Mouse (Mus musculus) gastrocnemius, postnatal 25 days (tissue): ENCODE results near the gene Ptges3l. TPM values are rescaled to one million over a fixed set of nuclear protein-coding genes. Genes with fewer than 3 reads are reported as not detected.
"Not testable (repeated sequence)": the region's sequence is repeated elsewhere in the genome, so short reads cannot be mapped to it uniquely, and the experiment has no call there.

Source experiments
- DNase-seq: peaks from one replicate; pipeline ENCODE4 v3.0.0; 2022
- microRNA-seq, 2 experiments: library from miRNA; unstranded; fragments of <30 nt; microRNA quantifications; one replicate each; pipeline ENCODE4 v1.2.0; 2021; ENCODE audit warnings: borderline replicate concordance in 2 of 2
- total RNA-seq, 2 experiments: library from RNA; stranded (reverse); gene quantifications; 1 replicate in 1 of 2; 2 replicates in 1 of 2; pipeline ENCODE4 v1.2.3; 2021

Ptges3l gene
- total RNA-seq, 2 experiments from 2014 or later, result 106 to 110 TPM

DNA sequence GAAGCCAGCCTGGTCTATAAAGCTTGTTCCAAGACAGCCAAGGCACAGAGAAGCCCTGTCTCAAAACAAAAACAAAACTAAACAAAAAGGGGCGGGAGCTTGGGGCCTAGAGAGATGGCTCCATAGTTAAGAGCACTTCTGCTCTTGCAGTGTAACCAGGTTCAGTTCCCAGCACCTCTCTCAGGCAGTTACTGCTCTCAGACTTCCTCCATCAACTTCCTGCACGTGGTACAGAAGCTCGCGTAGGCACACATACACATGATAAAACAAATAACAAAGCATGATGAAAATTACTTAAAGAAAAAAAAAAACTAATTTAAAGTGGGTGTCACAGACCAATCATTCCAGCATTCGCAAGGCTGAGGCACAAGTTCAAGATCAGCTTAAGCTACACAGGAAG, 5.0 kb downstream of the Ptges3l start:
- DNase-seq, result no peak

DNA sequence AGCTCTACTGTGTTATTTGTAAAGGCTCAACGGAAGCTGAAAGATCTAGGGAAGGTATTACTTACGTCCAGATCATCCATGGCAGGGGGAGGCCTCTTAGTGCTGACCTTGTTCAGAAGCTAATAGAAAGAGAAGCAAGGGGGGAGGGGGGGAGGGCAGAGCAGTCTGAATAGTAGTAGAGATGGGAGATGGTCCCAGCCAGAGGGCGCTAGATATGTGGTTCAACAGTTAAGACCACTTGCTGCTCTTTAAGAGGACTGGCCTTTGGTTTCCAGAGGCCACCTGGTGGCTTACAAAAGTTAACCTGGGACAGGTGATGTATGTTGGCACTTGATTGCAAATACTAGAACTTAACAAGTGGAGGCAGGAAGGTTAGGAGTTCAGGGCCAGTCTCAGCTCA, 5.5 kb downstream of the Ptges3l start:
- DNase-seq, result no peak

DNA sequence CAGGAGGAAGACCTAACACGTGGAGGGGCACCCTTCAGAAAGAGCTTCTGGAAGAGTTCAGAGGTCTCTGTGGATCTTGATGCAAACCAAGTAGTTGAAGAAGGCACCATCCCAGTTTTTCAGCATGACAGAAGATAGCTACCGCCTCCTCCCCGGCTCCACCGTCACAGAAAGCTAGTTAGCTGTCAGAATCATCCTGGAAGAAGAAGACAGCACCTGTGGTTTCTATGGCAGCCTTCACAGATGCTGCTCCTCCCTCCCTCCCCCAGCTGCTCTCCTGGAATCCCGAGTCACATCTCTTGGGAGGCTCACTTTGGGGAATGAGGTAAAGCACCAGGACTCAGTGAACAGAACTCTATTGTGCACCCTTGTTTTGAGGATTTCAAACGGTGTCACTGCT, 6.1 kb downstream of the Ptges3l start:
- DNase-seq, result no peak

DNA sequence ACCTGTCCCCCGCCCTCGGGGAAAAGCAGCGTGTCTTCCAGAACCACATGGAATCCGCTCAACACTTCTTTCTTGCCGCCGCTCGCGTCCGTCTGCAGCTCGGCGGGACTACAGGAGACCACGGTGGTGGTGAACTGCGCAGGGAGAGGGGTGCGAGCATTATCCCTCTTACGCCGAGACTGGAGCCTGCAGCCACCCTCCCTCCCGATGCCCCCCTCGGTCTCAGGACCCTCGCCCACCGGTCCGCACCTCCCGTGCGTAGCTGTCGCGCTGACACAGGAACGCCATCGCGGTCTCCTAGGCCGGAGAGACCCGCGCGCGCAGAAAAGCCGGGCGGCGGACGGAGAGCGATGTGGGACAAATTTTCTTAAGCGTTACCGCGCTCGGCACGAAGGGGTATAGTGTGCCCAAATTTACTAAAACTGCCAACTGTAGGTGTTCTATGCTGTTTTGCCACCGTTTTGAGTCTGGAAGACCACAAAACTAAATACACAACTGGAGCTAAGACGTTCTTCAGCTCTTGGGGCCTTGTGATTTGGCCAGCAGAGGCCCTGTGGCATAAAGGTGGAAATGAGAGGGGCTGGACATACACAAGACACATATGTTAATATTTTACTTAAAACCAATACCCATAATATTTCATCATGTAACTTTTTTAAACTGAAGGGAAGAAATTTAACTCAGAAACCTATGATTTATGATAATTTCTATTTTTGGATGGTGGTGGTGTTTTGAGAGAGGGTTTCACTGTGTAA, 7.9 kb downstream of the Ptges3l start, which contains the start of gene Aarsd1:
Aarsd1 (minus strand) TSS at position 515 of the 755 bp plus-strand sequence.
- peak; percentile 85 for DNase-seq

DNA sequence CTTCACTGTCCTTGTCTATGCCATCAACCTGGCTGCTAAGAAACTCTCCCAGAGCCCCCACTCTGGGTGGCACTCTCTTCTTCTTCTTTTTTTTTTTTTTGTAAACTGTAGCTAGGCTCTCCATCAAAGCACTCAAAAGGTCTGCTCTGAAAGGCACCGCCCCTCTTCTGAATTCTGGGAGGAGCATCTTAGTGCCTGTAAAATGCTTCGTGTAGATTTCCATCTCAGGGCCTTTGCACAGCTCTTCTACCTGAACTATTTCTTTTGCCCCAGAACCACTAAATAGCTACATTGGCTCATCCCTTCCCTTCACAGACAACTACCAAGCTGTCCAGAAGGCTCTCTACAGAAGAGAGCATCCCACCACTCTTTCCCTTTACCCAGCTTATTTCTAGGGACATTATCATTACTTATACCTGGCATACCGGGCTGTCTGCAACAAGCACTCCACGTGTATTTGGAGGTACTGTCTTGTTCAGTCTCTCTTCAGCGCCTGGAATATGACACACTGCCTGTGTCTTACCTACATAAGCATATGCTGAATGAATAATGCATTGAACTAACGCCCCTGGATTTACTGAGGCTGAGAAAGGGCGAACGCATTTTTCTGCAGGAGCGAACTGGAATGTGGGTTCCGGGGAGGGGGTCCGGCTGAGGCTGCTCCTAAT, 8.6 kb downstream of the Ptges3l start:
- no peak for DNase-seq

DNA sequence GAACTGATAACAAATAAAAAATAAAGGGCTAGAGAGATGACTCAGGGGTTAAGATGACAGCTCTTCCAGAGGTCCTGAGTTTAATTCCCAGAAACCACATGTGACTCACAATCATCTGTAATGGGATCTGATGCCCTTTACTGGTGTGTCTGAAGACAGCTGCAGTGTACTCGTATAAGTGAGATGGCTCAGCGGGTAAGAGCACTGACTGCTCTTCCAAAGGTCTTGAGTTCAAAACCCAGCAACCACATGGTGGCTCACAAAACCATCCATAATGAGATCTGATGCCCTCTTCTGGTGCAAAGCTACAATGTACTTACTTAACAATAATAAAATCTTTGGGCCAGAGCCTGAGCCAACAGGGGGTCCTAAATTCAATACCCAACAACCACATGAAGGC, 9.8 kb downstream of the Ptges3l start:
- no peak for DNase-seq

DNA sequence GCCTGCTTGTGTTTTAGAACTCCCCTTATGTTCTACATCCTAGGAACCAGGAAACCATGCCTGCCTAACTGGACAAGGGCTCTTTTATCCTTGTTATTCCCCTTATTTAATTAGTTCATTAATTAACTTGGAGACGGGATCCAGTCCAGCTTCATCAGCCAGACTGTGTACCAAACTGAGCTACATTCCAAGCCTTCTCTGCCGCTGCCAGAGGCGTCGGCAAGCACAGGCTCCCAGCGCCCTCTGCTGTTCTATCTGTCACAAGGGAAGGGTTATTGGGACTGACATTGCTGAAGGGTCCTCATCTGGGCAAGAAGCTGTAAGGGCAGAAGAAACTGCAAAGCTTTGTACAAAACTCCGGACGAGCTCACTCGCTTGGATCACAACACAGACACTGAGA, 30.0 kb downstream of the Ptges3l start:
- DNase-seq, result peak; percentile 41

DNA sequence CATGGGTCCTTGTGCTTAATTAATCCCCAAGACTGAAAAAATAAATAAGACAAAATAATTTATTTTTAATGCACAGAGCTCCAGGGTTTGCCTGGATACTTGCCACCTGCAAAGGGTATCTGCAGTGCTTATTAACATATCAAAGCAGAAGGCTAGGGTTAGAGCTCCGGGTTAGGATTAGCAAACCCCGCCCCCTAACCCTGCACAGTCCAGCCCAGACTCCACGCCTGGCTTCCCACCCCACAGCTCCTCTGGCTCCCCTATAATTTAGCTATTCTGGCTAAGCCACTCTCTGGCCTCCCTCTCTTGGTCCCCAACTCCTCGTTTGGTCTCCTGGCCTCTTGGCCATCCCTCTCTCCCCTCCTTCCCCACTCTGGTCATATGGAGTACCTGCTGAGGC, 43.3 kb downstream of the Ptges3l start:
- no peak for DNase-seq

DNA sequence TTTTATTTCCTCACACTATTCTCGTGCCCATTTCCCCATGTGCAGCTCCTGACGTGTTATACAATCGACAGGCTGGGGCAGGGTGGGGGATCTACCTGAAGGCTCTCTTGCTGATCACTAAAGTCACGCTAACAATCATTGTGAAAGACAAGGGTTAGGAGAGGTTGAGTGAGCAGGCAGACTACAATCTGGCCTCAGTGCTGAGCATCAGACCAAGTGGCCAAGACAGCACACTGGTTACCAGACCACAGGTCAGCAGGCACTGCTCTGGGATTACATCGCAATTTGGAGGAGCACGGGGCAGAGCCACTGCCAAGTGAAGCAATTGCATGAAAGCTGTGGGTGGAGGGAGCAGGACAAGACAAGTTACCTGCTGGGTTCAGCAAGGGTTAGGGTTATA, 46.2 kb downstream of the Ptges3l start:
- DNase-seq, result no peak

DNA sequence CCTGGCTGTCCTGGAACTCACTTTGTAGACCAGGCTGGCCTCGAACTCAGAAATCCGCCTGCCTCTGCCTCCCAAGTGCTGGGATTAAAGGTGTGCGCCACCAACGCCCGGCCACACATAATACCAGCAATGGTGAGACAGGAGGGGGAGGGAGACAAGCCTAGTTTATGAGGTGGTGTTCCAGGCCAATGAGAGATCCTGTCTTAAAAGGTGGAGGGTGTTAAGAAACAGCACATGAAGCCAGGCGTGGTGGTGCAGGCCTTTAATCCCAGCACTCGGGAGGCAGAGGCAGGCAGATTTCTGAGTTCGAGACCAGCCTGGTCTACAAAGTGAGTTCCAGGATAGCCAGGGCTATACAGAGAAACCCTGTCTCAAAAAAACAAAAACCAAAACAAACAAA, 46.9 kb downstream of the Ptges3l start:
- not testable (repeated sequence) for DNase-seq

DNA sequence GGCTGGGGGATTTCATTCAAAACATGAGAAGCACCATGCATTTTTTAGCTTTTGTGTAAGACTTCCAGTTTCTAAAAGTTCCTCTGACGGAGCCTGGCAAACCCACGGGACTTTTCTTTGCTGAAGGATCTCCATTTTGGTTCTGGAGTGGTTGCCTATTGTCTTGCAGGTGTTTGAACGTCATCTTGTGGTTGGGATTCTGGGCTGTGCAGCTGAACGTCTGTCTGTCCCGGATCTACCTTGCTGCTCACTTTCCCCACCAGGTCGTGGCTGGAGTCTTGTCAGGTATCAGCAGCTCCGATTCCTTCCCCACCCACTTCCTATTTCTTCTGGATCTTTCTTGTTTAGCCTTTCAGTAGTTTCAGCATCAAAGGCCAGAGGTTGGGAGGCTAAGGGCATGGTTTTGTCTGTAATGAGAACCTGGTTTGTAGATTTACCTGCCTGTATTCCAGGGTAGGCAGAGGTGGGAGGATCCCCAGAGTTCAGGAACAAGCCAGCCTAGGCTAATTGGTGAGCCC, 50.7 kb downstream of the Ptges3l start:
- DNase-seq, result no peak

DNA sequence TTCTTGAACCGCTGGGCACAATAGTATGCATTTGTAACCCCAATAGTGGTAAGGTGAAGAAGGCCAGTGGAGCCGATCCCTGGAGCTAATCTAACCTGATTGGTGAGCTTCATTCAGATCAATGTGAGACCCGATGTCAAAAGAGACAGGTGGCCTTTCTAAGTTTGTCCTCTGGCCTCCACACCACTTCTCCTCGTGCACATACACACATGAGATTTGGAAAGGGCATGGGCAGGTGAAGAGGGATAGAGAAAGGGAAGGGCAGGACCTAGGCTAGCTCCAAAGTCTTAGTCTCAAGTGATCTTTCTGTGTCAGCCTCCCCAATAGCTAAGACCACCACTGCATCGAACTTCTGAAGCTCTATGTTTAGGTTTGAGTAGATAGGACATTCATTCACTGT, 55.0 kb downstream of the Ptges3l start:
- no peak for DNase-seq

Small RNA genes within 50 kb of the gene (microRNA-seq; reads per million reads assigned to microRNA genes)
- gene Mir6929, result 1.5 to 2.6 reads per million in 2 experiments

Other genes with a start within 250 kb of the Ptges3l start
- not detected for gene Ccr10, start 249.9 kb downstream of the Ptges3l start, total RNA-seq
- gene Ezh1, start 198.9 kb downstream of the Ptges3l start, total RNA-seq, result 10 to 100 TPM; 17.8 to 18.9 TPM
- gene Ramp2, start 179.3 kb downstream of the Ptges3l start, total RNA-seq, result 10 to 100 TPM; 31.8 to 51.8 TPM
- 10 to 100 TPM; 31.8 to 36.4 TPM for gene Vps25, start 171.6 kb downstream of the Ptges3l start, total RNA-seq
- under 1 TPM in 1 of 2 experiments, not detected in 1; 0.48 TPM for gene Wnk4, start 164.8 kb downstream of the Ptges3l start, total RNA-seq
- gene Cntd1, start 146.3 kb downstream of the Ptges3l start, total RNA-seq, result under 1 TPM; 0.21 to 0.28 TPM
- gene Coa3, start 146.2 kb downstream of the Ptges3l start, total RNA-seq, result 10 to 100 TPM; 67.4 to 68.7 TPM
- 10 to 100 TPM; 78.2 to 79.6 TPM for gene Becn1, start 123.0 kb downstream of the Ptges3l start, total RNA-seq
- 10 to 100 TPM; 66.3 to 67.8 TPM for gene Psme3, start 109.1 kb downstream of the Ptges3l start, total RNA-seq
- gene Aoc2, start 100.3 kb downstream of the Ptges3l start, total RNA-seq, result 1 to 10 TPM; 1.3 to 1.6 TPM
- gene Aoc3, start 94.7 kb downstream of the Ptges3l start, total RNA-seq, result 10 to 100 TPM in 1 of 2 experiments, 1 to 10 TPM in 1; 5.6 to 22.7 TPM
- gene G6pc, start 57.8 kb downstream of the Ptges3l start, total RNA-seq, result not detected
- gene Aarsd1, start 7.7 kb downstream of the Ptges3l start, total RNA-seq, result 10 to 100 TPM; 16.0 to 17.1 TPM
- 1 to 10 TPM; 5.8 to 7.1 TPM for gene Gm27029, start 537 bp downstream of the Ptges3l start, total RNA-seq
- 1 to 10 TPM; 6.6 to 7.3 TPM for gene Rundc1, start 248 bp downstream of the Ptges3l start, total RNA-seq
- 10 to 100 TPM; 40.6 to 42.5 TPM for gene Rpl27, start 17.0 kb upstream of the Ptges3l start, total RNA-seq
- 10 to 100 TPM in 1 of 2 experiments, 1 to 10 TPM in 1; 8.5 to 10.8 TPM for gene Ifi35, start 23.1 kb upstream of the Ptges3l start, total RNA-seq
- gene Rnd2, start 39.7 kb upstream of the Ptges3l start, total RNA-seq, result 1 to 10 TPM; 2.9 to 3.6 TPM
- 10 to 100 TPM; 13.1 to 19.3 TPM for gene Vat1, start 40.9 kb upstream of the Ptges3l start, total RNA-seq
- gene Brca1, start 126.6 kb upstream of the Ptges3l start, total RNA-seq, result under 1 TPM; 0.26 to 0.94 TPM
- gene Nbr1, start 126.8 kb upstream of the Ptges3l start, total RNA-seq, result 10 to 100 TPM; 65.0 to 67.8 TPM
- 1 to 10 TPM; 1.1 to 2.5 TPM for gene Tmem106a, start 156.9 kb upstream of the Ptges3l start, total RNA-seq
- gene Gm11634, start 173.9 kb upstream of the Ptges3l start, total RNA-seq, result not detected
- gene Rdm1, start 201.9 kb upstream of the Ptges3l start, total RNA-seq, result 10 to 100 TPM; 21.6 to 25.0 TPM
- 1 to 10 TPM; 5.7 to 5.8 TPM for gene Arl4d, start 240.2 kb upstream of the Ptges3l start, total RNA-seq